ENCODE assay signal across 12 mouse cellular contexts in genomic region chr2:5676143-5676483, GRCm38 (mm10). TPM values are rescaled to one million over a fixed set of nuclear protein-coding genes. Genes with fewer than 3 reads are reported as not detected.
DNase-seq lines count a peak whose midpoint lies in the region; ATAC-seq and TF ChIP-seq lines count a peak whose summit lies in the region.
"Had no signal": no experiment of that assay in that cellular context is flagged by ENCODE, and none has a peak within 500 bp of the region (broad histone marks: within the 10 kb centered on the region; RNA-seq: fewer than 3 reads in every experiment).

No protein-coding gene starts in this region.

- H3K4me1 ChIP-seq in embryonic facial prominence, embryonic 13.5 days, result peaks cover 19% of the 10 kb centered on the region
- H3K4me1 ChIP-seq in limb, embryonic 15.5 days, result peaks cover 18% of the 10 kb centered on the region

- H3K4me3 ChIP-seq in layer of hippocampus, adult 2 months, result peak overlapping the region; percentile 27; the same call in 1 of the 2 replicates
- no peak overlapping the region for H3K4me3 ChIP-seq in embryonic facial prominence, embryonic 13.5 days
- H3K4me3 ChIP-seq in limb, embryonic 15.5 days, result no peak overlapping the region
- H3K4me3 ChIP-seq: midbrain, embryonic 15.5 days; neural tube, embryonic 13.5 days had no signal

- WGBS in embryonic facial prominence, embryonic 13.5 days, result 31% methylated on average over 9 of the region's 9 CpGs
- WGBS in limb, embryonic 15.5 days, result 24% methylated on average over 9 of the region's 9 CpGs

- DNase-seq in layer of hippocampus, adult 2 months (ENCODE audit: low spot score in 2 of 2), result peak in 1 of 2 experiments; percentile 48
- DNase-seq in layer of hippocampus, postnatal 10 days (ENCODE audit: low spot score in 2 of 2), result no peak
- peak; percentile 14 for DNase-seq in MN1 (ENCODE audit: low spot score)
- no peak for DNase-seq in c-Kit-positive CD71-positive TER-119-positive erythroid progenitor cells, embryonic 14.5 days (ENCODE audit: low spot score)
- DNase-seq: kidney, postnatal 36 days had no signal

- peak overlapping the region; percentile 81 for H3K27ac ChIP-seq in layer of hippocampus, adult 2 months
- H3K27ac ChIP-seq in embryonic facial prominence, embryonic 13.5 days, result peak overlapping the region; percentile 69
- H3K27ac ChIP-seq in limb, embryonic 15.5 days, result 0 out of 2 replicates have a peak overlapping the region, but pooled peaks have one; percentile 44
- H3K27ac ChIP-seq: midbrain, embryonic 15.5 days; neural tube, embryonic 13.5 days had no signal

- no peaks in the 10 kb centered on the region for H3K36me3 ChIP-seq in embryonic facial prominence, embryonic 13.5 days
- no peaks in the 10 kb centered on the region for H3K36me3 ChIP-seq in limb, embryonic 15.5 days
- H3K36me3 ChIP-seq: midbrain, embryonic 15.5 days; neural tube, embryonic 13.5 days had no signal

- no peaks in the 10 kb centered on the region for H3K27me3 ChIP-seq in embryonic facial prominence, embryonic 13.5 days
- no peaks in the 10 kb centered on the region for H3K27me3 ChIP-seq in limb, embryonic 15.5 days
- H3K27me3 ChIP-seq: midbrain, embryonic 15.5 days; neural tube, embryonic 13.5 days had no signal

- H3K4me2 ChIP-seq in embryonic facial prominence, embryonic 13.5 days, result peak overlapping the region; percentile 31
- H3K4me2 ChIP-seq in limb, embryonic 15.5 days, result no peak overlapping the region
- H3K4me2 ChIP-seq: liver, embryonic 11.5 days; midbrain, embryonic 15.5 days; neural tube, embryonic 13.5 days had no signal

- H3K9ac ChIP-seq in embryonic facial prominence, embryonic 13.5 days, result no peak overlapping the region
- no peak overlapping the region for H3K9ac ChIP-seq in limb, embryonic 15.5 days
- H3K9ac ChIP-seq: midbrain, embryonic 15.5 days; neural tube, embryonic 13.5 days had no signal

- no peak for TF ChIP-seq CTCF in layer of hippocampus, adult 2 months (conservative IDR thresholded peaks at IDR 0.05)

- H3K9me3 ChIP-seq in embryonic facial prominence, embryonic 13.5 days, result no peaks in the 10 kb centered on the region
- H3K9me3 ChIP-seq in limb, embryonic 15.5 days, result no peaks in the 10 kb centered on the region
- H3K9me3 ChIP-seq: midbrain, embryonic 15.5 days; neural tube, embryonic 13.5 days had no signal

- ATAC-seq in embryonic facial prominence, embryonic 13.5 days (ENCODE audit: insufficient number of reproducible peaks, insufficient read depth, low FRiP score, low TSS enrichment, low read depth), result no peak
- ATAC-seq in limb, embryonic 15.5 days (ENCODE audit: insufficient number of reproducible peaks, low FRiP score, low TSS enrichment, low read depth), result no peak
- ATAC-seq in activated CD4-positive, CD25-positive, alpha-beta regulatory T cell, adult 4 months, result no peak
- ATAC-seq: inflammation-experienced regulatory T-cells, adult 6 months had no signal

RNA-seq across cellular contexts. Expression of gene Camk1d, which starts 38.2 kb away (rescaled TPM):
- 100 to 1,000 TPM; 159 to 180 TPM for total RNA-seq in layer of hippocampus, adult 2 months (2021)
- total RNA-seq in layer of hippocampus, postnatal 10 days (2021), result 100 to 1,000 TPM; 124 to 128 TPM
- polyA plus RNA-seq in embryonic facial prominence, embryonic 13.5 days (2015; fragmentation: Nextera tagmentation; extraction: Ambion mirVana), result 5.2 and 8.3 TPM in 2 replicates
- 8.4 and 9.0 TPM in 2 replicates for polyA plus RNA-seq in limb, embryonic 15.5 days (2015; fragmentation: Nextera tagmentation; extraction: Ambion mirVana)
- polyA plus RNA-seq in activated CD4-positive, CD25-positive, alpha-beta regulatory T cell, adult 4 months (2017; shearing (Covaris generic)), result 10 to 100 TPM in 1 of 2 experiments, 1 to 10 TPM in 1; 8.3 to 10.5 TPM
